Mouse (Mus musculus) central nervous system, embryonic 14 days (tissue): ENCODE results near the gene Olfr1046. TPM values are rescaled to one million over a fixed set of nuclear protein-coding genes. Genes with fewer than 3 reads are reported as not detected.

ENCODE experiments used
- polyA plus RNA-seq: library from polyadenylated mRNA; depleted of rRNA; stranded (reverse); fragments of >200 nt; gene quantifications from 2 replicates; pipeline ENCODE4 v1.2.3, GENCODE M21; 2012; rRNA removed

The Olfr1046 gene
- polyA plus RNA-seq: not detected in 2 replicates

DNA sequence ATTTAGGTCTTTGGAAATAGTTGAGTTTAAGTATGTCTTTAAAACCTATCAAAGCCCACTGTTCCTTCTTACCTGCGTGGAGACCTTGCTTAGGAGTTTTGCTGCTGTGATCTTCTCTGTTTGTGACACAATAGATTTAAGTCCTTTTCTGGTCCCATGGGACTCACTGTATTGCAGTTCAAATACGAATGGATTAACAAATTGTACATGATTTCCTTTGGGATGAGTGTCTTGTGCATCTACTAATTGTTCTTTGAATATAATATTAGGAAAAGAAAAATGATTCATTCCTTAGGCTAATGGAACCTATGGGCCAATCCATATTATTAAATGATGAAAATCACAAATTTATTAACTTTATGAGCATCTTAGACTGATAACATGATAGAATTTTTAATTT, at the start of gene Olfr1046:
Olfr1046 (minus strand) TSS at position 101 of the 400 bp plus-strand sequence.

DNA sequence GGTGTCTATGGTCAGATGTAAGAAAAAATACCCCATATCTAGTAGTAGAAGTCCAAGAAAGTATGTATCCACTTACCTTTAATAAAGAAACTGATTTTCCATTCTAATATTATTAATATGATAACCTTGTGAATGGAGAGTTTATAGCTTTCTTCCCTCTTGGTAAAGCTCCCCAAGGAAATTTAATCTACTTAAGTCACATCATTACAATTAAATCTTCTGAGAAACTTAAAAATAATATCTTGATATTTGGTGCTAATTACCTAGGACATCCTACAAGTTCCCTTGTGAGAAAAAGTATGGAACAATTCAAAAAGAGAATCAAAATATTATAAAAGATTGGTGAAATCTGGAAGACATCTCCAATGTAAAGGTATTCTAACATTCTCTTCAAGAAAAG, 39.1 kb upstream of the Olfr1046 start, which contains the start of gene Olfr1049:
Olfr1049 (minus strand) TSS at position 101 of the 400 bp plus-strand sequence.

DNA sequence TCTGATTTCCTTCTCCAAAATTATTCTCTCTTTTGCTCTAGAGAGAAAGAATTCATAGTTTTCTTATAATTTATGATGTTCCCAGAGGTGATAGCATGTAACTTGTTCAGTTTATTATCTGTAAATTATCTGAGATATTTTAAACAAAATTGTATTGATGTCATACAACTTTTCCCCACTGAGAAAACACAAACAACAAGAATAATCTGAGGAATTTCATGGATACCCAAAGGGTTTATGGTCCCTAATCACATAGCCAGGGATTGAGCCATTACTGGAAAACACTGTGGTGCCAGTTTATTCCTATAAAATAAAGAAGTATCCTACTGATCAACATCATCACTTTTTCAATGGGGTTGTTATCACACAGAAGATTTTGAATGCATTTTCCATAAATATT, 21.1 kb upstream of the Olfr1046 start, which contains the start of gene Olfr1048:
Olfr1048 (minus strand) TSS at position 101 of the 400 bp plus-strand sequence.

DNA sequence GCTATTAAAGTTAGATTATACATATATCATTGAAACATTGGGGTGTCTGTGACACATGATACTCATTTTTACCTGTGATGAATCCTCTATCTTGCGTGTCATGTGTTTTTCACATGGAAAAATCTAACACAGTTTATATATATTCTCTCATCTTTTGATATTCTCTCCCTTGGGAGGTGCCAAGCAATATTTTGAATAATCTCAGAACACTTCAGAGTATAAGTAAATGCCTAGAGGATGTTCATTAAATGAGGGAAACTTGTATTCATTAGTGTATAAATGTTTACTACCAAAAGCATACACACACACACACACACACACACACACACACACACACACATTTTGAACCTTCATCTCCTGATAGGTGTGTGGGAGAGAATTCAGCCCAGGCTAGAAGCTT, 12.2 kb upstream of the Olfr1046 start, which contains the start of gene Olfr1047:
Olfr1047 (minus strand) TSS at position 101 of the 400 bp plus-strand sequence.

DNA sequence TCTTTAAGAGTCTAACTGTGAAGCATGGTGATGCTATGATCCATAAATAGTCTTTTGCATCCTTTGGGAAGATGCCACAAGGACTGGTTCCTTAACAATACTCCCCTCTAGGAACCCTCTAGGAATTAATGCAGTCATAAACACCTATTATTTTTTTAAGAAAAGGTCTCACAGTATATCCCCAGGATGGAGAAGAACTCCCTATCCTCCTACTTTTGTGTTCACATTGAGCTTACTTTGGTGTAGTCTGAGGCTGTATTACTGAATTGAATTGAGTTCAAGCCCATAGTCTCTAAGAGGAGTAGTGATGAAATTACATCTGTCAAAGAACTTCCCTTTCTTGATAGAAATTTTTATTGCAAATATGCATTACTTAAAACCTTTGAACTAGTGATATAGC, 16.2 kb downstream of the Olfr1046 start, which contains the start of gene Olfr1045:
Olfr1045 (minus strand) TSS at position 101 of the 400 bp plus-strand sequence.

DNA sequence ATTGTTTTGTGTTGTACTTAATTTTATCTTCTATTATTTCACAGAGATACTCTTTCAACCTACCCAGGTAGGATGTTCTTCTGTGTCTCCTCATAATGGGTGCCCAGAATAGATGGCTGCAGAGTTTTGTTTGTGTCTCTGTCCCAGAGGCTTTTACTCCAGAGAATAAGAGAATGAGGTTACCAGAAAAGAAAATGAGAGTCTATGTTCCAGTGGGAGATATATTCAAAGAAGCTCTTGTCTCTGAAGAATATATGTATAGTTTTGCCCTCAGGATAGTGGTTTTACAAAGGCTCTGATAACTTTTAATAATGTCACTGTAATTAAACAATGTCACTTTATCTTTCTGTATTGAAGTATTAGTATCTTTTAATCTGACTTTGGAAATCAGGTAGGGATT, 33.5 kb downstream of the Olfr1046 start, which contains the start of gene Olfr52:
Olfr52 (minus strand) TSS at position 101 of the 400 bp plus-strand sequence.

DNA sequence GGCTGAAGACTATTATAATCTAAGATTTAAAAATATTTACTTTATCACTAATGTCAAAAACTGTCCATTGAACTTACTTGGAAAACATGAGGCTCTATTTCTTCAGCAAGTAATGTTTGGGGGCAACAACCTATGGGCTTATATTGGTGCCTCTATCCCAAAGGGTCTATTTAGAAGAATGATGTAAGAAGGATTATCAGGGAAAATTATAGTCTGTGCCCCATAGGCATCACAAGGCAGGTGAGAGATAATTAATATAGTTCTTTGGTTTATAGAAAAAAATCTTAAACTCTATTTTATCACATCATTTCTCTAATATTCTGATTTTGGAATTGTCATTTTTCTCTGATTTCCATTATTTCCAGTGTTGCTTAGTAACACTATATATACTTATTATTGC, 41.4 kb downstream of the Olfr1046 start, which contains the start of gene Olfr1044:
Olfr1044 (minus strand) TSS at position 101 of the 400 bp plus-strand sequence.

DNA sequence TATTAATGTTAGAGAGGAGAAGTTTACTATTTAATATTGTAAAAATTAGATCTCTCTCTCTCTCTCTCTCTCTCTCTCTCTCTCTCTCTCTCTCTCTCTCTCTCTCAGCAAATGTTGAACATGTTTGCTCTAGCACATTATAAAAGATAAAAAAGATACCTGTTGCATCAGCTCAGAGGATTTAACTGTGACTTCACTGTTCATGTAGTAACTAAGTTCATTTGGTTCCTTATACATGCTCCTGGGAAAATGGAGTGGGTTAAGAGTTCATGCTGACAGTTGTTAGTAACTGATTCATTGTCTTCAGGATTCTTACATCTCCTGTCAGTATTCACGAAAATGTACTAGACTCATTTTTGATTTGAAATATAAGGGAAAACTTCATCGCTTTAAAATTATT, 51.7 kb downstream of the Olfr1046 start, which contains the start of gene Olfr1043:
Olfr1043 (minus strand) TSS at position 101 of the 400 bp plus-strand sequence.

Other genes starting within 250 kb of the Olfr1046 start
- not detected in 2 replicates for gene Olfr1029, start 245.4 kb downstream of the Olfr1046 start, polyA plus RNA-seq
- gene Olfr1030, start 240.0 kb downstream of the Olfr1046 start, polyA plus RNA-seq: not detected in 2 replicates
- gene Olfr1031, start 229.0 kb downstream of the Olfr1046 start, polyA plus RNA-seq: not detected in 2 replicates
- gene Olfr1032, start 213.8 kb downstream of the Olfr1046 start, polyA plus RNA-seq: not detected in 2 replicates
- gene Olfr1033, start 198.7 kb downstream of the Olfr1046 start, polyA plus RNA-seq: 0.02 and 0.25 TPM in 2 replicates
- 0.04 TPM in 1 of 2 replicates, not detected in the other for gene Olfr1034, start 173.5 kb downstream of the Olfr1046 start, polyA plus RNA-seq
- not detected in 2 replicates for gene Olfr1036, start 145.3 kb downstream of the Olfr1046 start, polyA plus RNA-seq
- not detected in 2 replicates for gene Olfr1037, start 131.9 kb downstream of the Olfr1046 start, polyA plus RNA-seq
- not detected in 2 replicates for gene Olfr1039, start 83.4 kb downstream of the Olfr1046 start, polyA plus RNA-seq
- gene Olfr1040, start 72.6 kb downstream of the Olfr1046 start, polyA plus RNA-seq: not detected in 2 replicates
- not detected in 2 replicates for gene Olfr1042, start 57.5 kb downstream of the Olfr1046 start, polyA plus RNA-seq
- not detected in 2 replicates for gene Olfr1043, start 51.8 kb downstream of the Olfr1046 start, polyA plus RNA-seq
- not detected in 2 replicates for gene Olfr1044, start 41.5 kb downstream of the Olfr1046 start, polyA plus RNA-seq
- not detected in 2 replicates for gene Olfr52, start 33.6 kb downstream of the Olfr1046 start, polyA plus RNA-seq
- gene Olfr1045, start 16.3 kb downstream of the Olfr1046 start, polyA plus RNA-seq: not detected in 2 replicates
- gene Olfr1047, start 12.1 kb upstream of the Olfr1046 start, polyA plus RNA-seq: not detected in 2 replicates
- not detected in 2 replicates for gene Olfr1048, start 21.0 kb upstream of the Olfr1046 start, polyA plus RNA-seq
- not detected in 2 replicates for gene Olfr1049, start 39.0 kb upstream of the Olfr1046 start, polyA plus RNA-seq
- gene Olfr1051, start 59.8 kb upstream of the Olfr1046 start, polyA plus RNA-seq: not detected in 2 replicates
- not detected in 2 replicates for gene Olfr1052, start 73.1 kb upstream of the Olfr1046 start, polyA plus RNA-seq
- not detected in 2 replicates for gene Olfr1053, start 96.0 kb upstream of the Olfr1046 start, polyA plus RNA-seq
- not detected in 2 replicates for gene Olfr1054, start 116.1 kb upstream of the Olfr1046 start, polyA plus RNA-seq
- not detected in 2 replicates for gene Olfr1055, start 131.0 kb upstream of the Olfr1046 start, polyA plus RNA-seq
- not detected in 2 replicates for gene Olfr1056, start 143.2 kb upstream of the Olfr1046 start, polyA plus RNA-seq
- gene Olfr1057, start 159.1 kb upstream of the Olfr1046 start, polyA plus RNA-seq: not detected in 2 replicates
- not detected in 2 replicates for gene Olfr1058, start 169.2 kb upstream of the Olfr1046 start, polyA plus RNA-seq
- not detected in 2 replicates for gene Olfr1061, start 194.7 kb upstream of the Olfr1046 start, polyA plus RNA-seq
- not detected in 2 replicates for gene Olfr1062, start 207.4 kb upstream of the Olfr1046 start, polyA plus RNA-seq
- not detected in 2 replicates for gene Olfr1065, start 231.3 kb upstream of the Olfr1046 start, polyA plus RNA-seq
- not detected in 2 replicates for gene Olfr1066, start 237.0 kb upstream of the Olfr1046 start, polyA plus RNA-seq